Mouse (Mus musculus): ENCODE data around the gene Selp.

DNA sequence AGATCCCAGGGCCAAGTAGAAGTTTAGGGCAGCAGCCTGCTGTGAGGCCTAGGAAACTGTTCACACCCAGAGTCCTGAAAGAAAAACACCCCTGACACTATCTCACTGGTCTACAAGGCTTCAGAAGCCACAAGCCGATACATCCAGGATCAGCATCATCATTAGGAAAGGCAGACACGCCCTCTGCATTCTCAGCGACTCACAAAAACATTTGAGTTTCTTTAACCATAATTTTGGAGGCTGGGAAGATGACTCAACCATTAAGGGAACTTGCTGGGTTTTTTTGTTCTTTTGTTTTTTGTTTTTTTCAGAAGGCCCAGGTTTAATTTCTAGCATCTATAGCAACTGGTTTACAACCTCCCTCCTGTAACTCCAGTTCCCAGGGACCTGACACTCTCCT, 8.8 kb downstream of the Selp start:
- no peak for TF ChIP-seq CTCF (IDR thresholded peaks at IDR 0.05; ENCODE audit: insufficient read depth, low read depth, low read length)
- no peak for TF ChIP-seq POLR2A (IDR thresholded peaks at IDR 0.05; ENCODE audit: insufficient read depth, low read depth, low read length)
